Mouse (Mus musculus): ENCODE data around the gene Zfp366. TPM values are rescaled to one million over a fixed set of nuclear protein-coding genes. Genes with fewer than 3 reads are reported as not detected.

The Zfp366 gene
- polyA plus RNA-seq, 1 experiment from 2014 or later, result 0.62 TPM

DNA sequence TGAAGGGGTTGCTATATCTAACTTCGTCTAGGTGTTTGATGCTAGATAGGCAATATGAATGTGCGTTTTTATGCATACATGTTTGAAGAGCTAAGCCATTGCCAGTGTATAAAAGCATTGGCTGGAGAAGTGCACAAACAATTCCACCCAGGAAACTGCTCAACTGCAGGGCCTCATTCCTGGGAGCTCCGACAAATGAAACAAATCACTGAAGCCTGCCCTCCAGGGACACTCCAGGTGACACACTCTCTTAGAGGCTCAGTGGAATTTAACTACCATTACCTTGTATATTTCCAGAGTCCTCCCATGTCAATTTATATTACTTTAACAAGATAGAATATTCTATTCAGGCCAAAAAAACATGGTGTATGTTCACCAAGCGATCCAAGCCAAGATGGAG lies 35.0 kb downstream of the Zfp366 start:
- 92% methylated on average over 4 of the region's 4 CpGs for WGBS
- ATAC-seq (ENCODE audit: low read depth), result no peak
- Histone ChIP-seq H3K9ac (replicated peaks; ENCODE audit: low read depth, low read length) (no peak overlapping the region), H3K36me3 (ENCODE audit: control insufficient read depth, insufficient read depth, low read length) (no peaks in the 10 kb centered on the region), H3K4me3 (ENCODE audit: low read depth, low read length) (no peak overlapping the region), H3K27ac (ENCODE audit: low read depth, low read length) (no peak overlapping the region), H3K4me1 (ENCODE audit: control insufficient read depth, insufficient read depth, low read length) (no peaks in the 10 kb centered on the region), H3K27me3 (ENCODE audit: control insufficient read depth, insufficient read depth, low read length) (no peaks in the 10 kb centered on the region), H3K9me3 (ENCODE audit: control insufficient read depth, low read length) (no peaks in the 10 kb centered on the region), H3K4me2 (ENCODE audit: low read depth, low read length) (no peak overlapping the region)

DNA sequence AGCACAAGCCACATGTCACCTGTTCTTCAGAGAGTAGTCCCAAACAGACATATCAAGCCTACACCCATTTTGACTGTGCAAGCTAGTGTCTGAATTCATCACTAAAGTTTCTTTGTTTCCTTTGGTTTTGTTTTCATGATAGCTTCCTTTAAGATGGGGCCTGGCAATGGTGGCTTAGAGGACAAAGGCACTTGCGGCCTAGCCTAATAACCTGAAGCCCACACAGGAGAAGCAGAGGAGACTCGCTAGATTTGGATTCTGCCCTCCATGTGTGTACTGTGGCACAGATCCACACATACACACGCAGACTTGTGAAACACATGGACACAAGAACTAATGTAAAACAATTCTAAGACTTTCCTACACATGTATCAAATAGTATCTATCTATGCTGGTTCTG lies 37.4 kb downstream of the Zfp366 start:
- ATAC-seq (ENCODE audit: low read depth), result no peak
- WGBS, result 87% methylated on average over 3 of the region's 3 CpGs
- Histone ChIP-seq H3K27me3 (ENCODE audit: control insufficient read depth, insufficient read depth, low read length) (no peaks in the 10 kb centered on the region), H3K4me3 (ENCODE audit: low read depth, low read length) (no peak overlapping the region), H3K9me3 (ENCODE audit: control insufficient read depth, low read length) (no peaks in the 10 kb centered on the region), H3K27ac (ENCODE audit: low read depth, low read length) (no peak overlapping the region), H3K4me1 (ENCODE audit: control insufficient read depth, insufficient read depth, low read length) (no peaks in the 10 kb centered on the region), H3K36me3 (ENCODE audit: control insufficient read depth, insufficient read depth, low read length) (no peaks in the 10 kb centered on the region), H3K9ac (replicated peaks; ENCODE audit: low read depth, low read length) (no peak overlapping the region), H3K4me2 (ENCODE audit: low read depth, low read length) (no peak overlapping the region)

DNA sequence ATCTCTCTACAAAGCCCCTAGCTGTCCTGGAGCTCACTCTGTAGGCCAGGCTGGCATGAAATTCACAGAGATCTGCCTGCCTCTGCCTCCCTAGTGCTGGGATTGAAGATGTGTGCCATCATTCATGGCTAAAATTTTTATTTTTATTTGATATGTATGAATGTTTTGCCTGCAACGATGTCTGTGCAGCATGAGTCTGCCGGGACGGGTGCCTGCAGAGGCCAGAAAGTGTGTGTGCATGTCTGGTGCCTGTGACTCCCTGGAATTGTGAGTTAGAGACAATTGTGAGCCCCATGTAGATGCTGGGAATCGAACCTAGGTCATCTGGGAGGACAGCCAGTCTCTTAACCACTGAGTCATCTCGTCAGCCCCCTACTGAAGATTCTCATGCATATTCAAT lies 37.9 kb downstream of the Zfp366 start:
- H3K4me2 ChIP-seq (ENCODE audit: low read depth, low read length), result no peak overlapping the region
- ATAC-seq (ENCODE audit: low read depth), result no peak
- WGBS, result 87% methylated on average over 5 of the region's 5 CpGs
- H3K4me3 ChIP-seq (ENCODE audit: low read depth, low read length), result no peak overlapping the region
- H3K27me3 ChIP-seq (ENCODE audit: control insufficient read depth, insufficient read depth, low read length), result no peaks in the 10 kb centered on the region
- H3K36me3 ChIP-seq (ENCODE audit: control insufficient read depth, insufficient read depth, low read length), result no peaks in the 10 kb centered on the region
- H3K9ac ChIP-seq (replicated peaks; ENCODE audit: low read depth, low read length), result no peak overlapping the region
- H3K27ac ChIP-seq (ENCODE audit: low read depth, low read length), result no peak overlapping the region
- no peaks in the 10 kb centered on the region for H3K4me1 ChIP-seq (ENCODE audit: control insufficient read depth, insufficient read depth, low read length)
- no peaks in the 10 kb centered on the region for H3K9me3 ChIP-seq (ENCODE audit: control insufficient read depth, low read length)

DNA sequence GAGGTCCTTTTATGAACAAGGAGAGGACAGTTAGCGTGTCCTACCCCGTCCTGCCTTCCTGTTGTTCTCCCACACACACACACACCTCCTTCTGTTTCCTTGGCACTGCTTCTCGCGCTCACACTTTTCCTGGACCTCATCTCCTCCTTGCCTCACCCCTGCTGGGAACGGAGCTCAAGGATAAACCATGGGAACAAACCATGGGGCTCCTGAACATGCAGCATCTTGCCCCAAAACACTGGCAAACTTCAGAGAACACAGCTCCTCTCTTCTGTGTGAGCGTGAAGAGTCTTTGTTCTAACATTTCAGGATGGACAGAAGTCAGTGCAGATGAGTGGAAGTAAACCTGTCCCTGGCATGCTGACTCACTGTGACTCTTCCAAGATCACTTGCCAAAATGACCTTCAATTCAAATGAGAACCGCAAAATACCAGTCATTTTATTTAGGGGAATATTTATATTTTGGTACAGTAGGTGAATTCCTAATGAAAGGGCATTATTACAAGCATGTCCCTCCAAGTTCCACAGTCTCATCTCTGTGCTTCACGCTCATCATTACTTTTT lies 38.8 kb downstream of the Zfp366 start:
- Histone ChIP-seq H3K4me1 (ENCODE audit: control insufficient read depth, insufficient read depth, low read length) (no peaks in the 10 kb centered on the region), H3K9ac (replicated peaks; ENCODE audit: low read depth, low read length) (no peak overlapping the region), H3K4me3 (ENCODE audit: low read depth, low read length) (no peak overlapping the region), H3K9me3 (ENCODE audit: control insufficient read depth, low read length) (no peaks in the 10 kb centered on the region), H3K4me2 (ENCODE audit: low read depth, low read length) (no peak overlapping the region), H3K27me3 (ENCODE audit: control insufficient read depth, insufficient read depth, low read length) (no peaks in the 10 kb centered on the region), H3K36me3 (ENCODE audit: control insufficient read depth, insufficient read depth, low read length) (no peaks in the 10 kb centered on the region), H3K27ac (ENCODE audit: low read depth, low read length) (no peak overlapping the region)
- WGBS, result 86% methylated on average over 8 of the region's 8 CpGs
- ATAC-seq (ENCODE audit: low read depth), result no peak

DNA sequence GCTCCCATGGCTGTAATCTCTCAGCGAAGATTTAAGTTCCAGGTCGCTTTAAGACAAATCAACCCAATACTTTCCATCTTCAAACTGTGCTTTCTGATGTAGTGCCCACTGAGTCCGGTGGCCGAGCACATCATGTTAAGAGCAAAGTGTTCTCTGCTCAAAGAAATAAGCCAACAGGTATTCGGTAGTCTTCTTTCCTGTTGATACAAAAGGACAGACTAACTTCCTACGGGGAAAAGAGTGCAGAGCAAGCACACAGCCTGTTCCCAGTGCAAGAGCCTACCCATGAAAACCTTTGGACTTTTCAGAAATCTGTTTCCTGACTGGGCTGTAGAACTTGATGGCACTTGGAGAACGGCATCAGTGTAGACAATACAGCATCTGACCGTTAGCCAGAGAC lies 39.3 kb downstream of the Zfp366 start:
- Histone ChIP-seq H3K9ac (replicated peaks; ENCODE audit: low read depth, low read length) (no peak overlapping the region), H3K27ac (ENCODE audit: low read depth, low read length) (no peak overlapping the region), H3K9me3 (ENCODE audit: control insufficient read depth, low read length) (no peaks in the 10 kb centered on the region), H3K36me3 (ENCODE audit: control insufficient read depth, insufficient read depth, low read length) (no peaks in the 10 kb centered on the region), H3K4me1 (ENCODE audit: control insufficient read depth, insufficient read depth, low read length) (no peaks in the 10 kb centered on the region), H3K4me3 (ENCODE audit: low read depth, low read length) (no peak overlapping the region), H3K27me3 (ENCODE audit: control insufficient read depth, insufficient read depth, low read length) (no peaks in the 10 kb centered on the region), H3K4me2 (ENCODE audit: low read depth, low read length) (no peak overlapping the region)
- no peak for ATAC-seq (ENCODE audit: low read depth)
- WGBS, result 92% methylated on average over 8 of the region's 8 CpGs

DNA sequence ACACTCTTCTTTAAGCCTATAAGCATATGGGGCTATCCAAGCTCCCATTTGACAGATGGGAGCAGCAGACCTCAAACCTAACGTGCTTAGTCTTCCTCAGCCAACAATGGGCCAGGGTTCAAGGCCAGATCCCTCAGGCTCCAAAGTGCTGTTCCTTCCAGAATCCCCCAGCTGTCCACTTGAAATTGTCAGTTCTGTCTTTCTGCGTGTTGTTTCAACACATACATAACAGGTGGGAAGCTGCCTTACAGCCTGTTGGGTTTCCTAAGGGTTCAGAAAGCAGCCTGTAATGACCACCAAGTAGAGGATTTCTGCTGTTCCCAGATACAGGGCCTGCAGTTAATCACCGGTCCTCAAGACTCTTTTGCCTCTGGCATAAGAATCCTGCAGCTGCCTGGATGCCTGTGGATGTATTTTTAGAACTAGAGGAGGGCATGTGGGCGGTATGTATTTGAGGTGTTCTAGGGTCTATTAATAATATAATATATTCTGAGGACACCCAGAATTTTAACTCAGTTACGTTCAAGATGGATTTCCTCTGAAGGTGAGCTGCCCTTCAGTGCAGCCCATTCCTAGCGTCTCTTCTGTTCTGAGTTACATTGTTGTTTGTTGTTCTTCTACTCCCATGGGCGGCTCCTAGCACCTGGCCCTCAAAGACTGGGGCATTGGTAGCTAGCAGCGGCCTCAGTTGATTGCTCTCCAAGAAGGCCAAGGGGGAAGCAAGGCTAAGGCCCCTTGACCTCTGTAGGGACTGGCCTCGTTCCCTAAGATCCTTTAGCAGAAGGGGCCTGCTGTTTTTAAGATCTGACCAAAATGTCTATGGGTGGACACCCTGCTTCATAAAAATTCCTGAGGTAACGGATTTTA lies 41.0 kb downstream of the Zfp366 start:
- Histone ChIP-seq H3K4me3 (ENCODE audit: low read depth, low read length) (no peak overlapping the region), H3K4me1 (ENCODE audit: control insufficient read depth, insufficient read depth, low read length) (no peaks in the 10 kb centered on the region), H3K27ac (ENCODE audit: low read depth, low read length) (no peak overlapping the region), H3K9ac (replicated peaks; ENCODE audit: low read depth, low read length) (no peak overlapping the region), H3K9me3 (ENCODE audit: control insufficient read depth, low read length) (no peaks in the 10 kb centered on the region), H3K4me2 (ENCODE audit: low read depth, low read length) (no peak overlapping the region), H3K36me3 (ENCODE audit: control insufficient read depth, insufficient read depth, low read length) (no peaks in the 10 kb centered on the region), H3K27me3 (ENCODE audit: control insufficient read depth, insufficient read depth, low read length) (no peaks in the 10 kb centered on the region)
- ATAC-seq (ENCODE audit: low read depth), result no peak
- WGBS, result 79% methylated on average over 10 of the region's 10 CpGs

DNA sequence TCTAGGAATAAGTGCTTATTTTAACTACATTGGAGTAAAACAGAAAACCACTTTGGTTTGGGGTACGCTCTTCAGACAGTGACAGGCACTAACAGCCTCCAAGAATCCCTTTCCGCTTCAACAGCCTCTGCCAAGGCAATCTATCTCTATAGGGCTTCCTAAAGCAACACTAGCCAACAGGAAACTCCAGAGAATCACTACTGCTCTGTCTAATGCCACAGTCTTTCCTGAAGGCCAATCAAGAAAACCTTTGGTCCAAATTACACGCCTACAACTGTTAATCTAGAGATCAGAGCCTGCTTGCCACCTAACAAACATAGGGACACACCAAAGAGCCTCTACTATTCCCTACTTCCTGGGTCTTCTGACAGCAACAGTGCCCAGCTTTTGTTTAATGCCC lies 42.2 kb downstream of the Zfp366 start:
- Histone ChIP-seq H3K9me3 (ENCODE audit: control insufficient read depth, low read length) (no peaks in the 10 kb centered on the region), H3K9ac (replicated peaks; ENCODE audit: low read depth, low read length) (no peak overlapping the region), H3K4me3 (ENCODE audit: low read depth, low read length) (no peak overlapping the region), H3K4me1 (ENCODE audit: control insufficient read depth, insufficient read depth, low read length) (no peaks in the 10 kb centered on the region), H3K4me2 (ENCODE audit: low read depth, low read length) (no peak overlapping the region), H3K27ac (ENCODE audit: low read depth, low read length) (no peak overlapping the region), H3K36me3 (ENCODE audit: control insufficient read depth, insufficient read depth, low read length) (no peaks in the 10 kb centered on the region), H3K27me3 (ENCODE audit: control insufficient read depth, insufficient read depth, low read length) (no peaks in the 10 kb centered on the region)
- no peak for ATAC-seq (ENCODE audit: low read depth)
- 84% methylated on average over 3 of the region's 3 CpGs for WGBS

DNA sequence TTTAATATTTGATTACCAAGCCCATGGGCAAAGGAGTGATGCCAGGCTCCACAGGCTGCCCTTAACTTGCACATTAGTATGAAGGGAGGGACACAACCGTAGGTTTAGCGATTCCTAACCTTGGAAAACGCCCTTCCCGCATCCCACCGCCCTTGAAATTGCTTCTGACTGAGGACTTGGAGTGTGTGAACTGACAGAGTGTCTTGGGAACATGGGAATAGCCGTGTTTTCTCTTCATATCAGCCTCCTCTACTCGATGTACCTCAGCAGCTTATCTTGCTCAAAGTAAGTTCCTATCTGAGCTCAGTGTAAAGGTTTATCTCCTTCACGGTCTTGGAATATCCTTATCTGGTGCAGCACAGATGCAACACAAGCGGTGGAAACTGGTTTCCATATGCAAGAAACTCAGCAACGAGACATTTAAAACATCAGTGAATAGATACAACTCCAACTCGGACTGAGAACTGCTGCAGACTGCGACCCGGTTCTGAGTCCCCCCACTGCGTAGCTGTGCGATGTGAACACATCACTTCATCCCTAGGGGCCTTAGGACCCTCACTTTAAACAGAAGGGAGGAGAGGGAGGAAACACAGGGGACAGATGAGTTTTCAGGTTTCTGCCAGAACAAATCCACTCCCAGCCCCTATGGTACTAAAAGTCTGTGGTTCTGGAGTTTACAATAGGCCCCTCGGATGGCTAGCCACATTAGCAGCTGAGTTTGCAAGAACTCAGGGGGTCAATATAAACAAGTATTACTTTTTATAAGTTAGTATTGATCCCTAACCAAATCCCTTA lies 43.0 kb downstream of the Zfp366 start:
- H3K4me1 ChIP-seq (ENCODE audit: control insufficient read depth, insufficient read depth, low read length), result no peaks in the 10 kb centered on the region
- no peak overlapping the region for H3K9ac ChIP-seq (replicated peaks; ENCODE audit: low read depth, low read length)
- 95% methylated on average over 16 of the region's 16 CpGs for WGBS
- no peak overlapping the region for H3K4me2 ChIP-seq (ENCODE audit: low read depth, low read length)
- H3K9me3 ChIP-seq (ENCODE audit: control insufficient read depth, low read length), result no peaks in the 10 kb centered on the region
- no peak overlapping the region for H3K27ac ChIP-seq (ENCODE audit: low read depth, low read length)
- ATAC-seq (ENCODE audit: low read depth), result no peak
- H3K27me3 ChIP-seq (ENCODE audit: control insufficient read depth, insufficient read depth, low read length), result no peaks in the 10 kb centered on the region
- no peak overlapping the region for H3K4me3 ChIP-seq (ENCODE audit: low read depth, low read length)
- H3K36me3 ChIP-seq (ENCODE audit: control insufficient read depth, insufficient read depth, low read length), result no peaks in the 10 kb centered on the region

Data from neural tube, embryonic 14.5 days (tissue).